Mouse (Mus musculus): ENCODE measurements around the gene Cmpk1. TPM values are rescaled to one million over a fixed set of nuclear protein-coding genes. Genes with fewer than 3 reads are reported as not detected.
A peak's percentile ranks its signal among the peaks of the same experiment; 100 is the strongest.

Gene Cmpk1
- polyA plus RNA-seq, 1 experiment from 2014 or later: 187 TPM

- Histone ChIP-seq H3K9ac (no peak overlapping the region), H3K9me3 (no peaks in the 10 kb centered on the region), H3K36me3 (replicated peaks) (no peaks in the 10 kb centered on the region), H3K4me1 (peaks cover 15% of the 10 kb centered on the region), H3K27ac (no peak overlapping the region), H3K27me3 (replicated peaks) (peaks cover 91% of the 10 kb centered on the region), H3K4me3 (no peak overlapping the region), H3K4me2 (no peak overlapping the region)
- ATAC-seq (replicated peaks): 0 out of 2 replicates have a peak, but pooled peaks have one; percentile 22
- WGBS: 2% methylated on average over 35 of the region's 35 CpGs
Observed at GRCm38 (mm10) chr4:114912705-114913593, 74.1 kb downstream of the Cmpk1 start.

GRCm38 (mm10) chr4:114909602-114910484 is 77.2 kb downstream of the Cmpk1 start:
- no peak for ATAC-seq (replicated peaks)
- WGBS: 1% methylated on average over 20 of the region's 20 CpGs
- Histone ChIP-seq H3K27me3 (replicated peaks) (peaks cover 95% of the 10 kb centered on the region), H3K4me2 (peak overlapping the region; percentile 52), H3K9ac (no peak overlapping the region), H3K4me1 (peaks cover 24% of the 10 kb centered on the region), H3K4me3 (peak overlapping the region; percentile 30), H3K27ac (no peak overlapping the region), H3K36me3 (replicated peaks) (no peaks in the 10 kb centered on the region), H3K9me3 (no peaks in the 10 kb centered on the region)

Other genes with a start within 250 kb of the Cmpk1 start
- not detected in 2 replicates for gene Gm12830, start 165.5 kb downstream of the Cmpk1 start, polyA plus RNA-seq (2015; fragmentation: Nextera tagmentation; extraction: Ambion mirVana)
- gene Foxd2, start 78.4 kb downstream of the Cmpk1 start, polyA plus RNA-seq (2015; fragmentation: Nextera tagmentation; extraction: Ambion mirVana): 0.46 and 0.88 TPM in 2 replicates
- 0.27 and 0.34 TPM in 2 replicates for gene Foxe3, start 61.2 kb downstream of the Cmpk1 start, polyA plus RNA-seq (2015; fragmentation: Nextera tagmentation; extraction: Ambion mirVana)
- 1.8 and 2.6 TPM in 2 replicates for gene Stil, start 12.9 kb upstream of the Cmpk1 start, polyA plus RNA-seq (2015; fragmentation: Nextera tagmentation; extraction: Ambion mirVana)
- 7.9 and 8.5 TPM in 2 replicates for gene Tal1, start 69.2 kb upstream of the Cmpk1 start, polyA plus RNA-seq (2015; fragmentation: Nextera tagmentation; extraction: Ambion mirVana)
- 3.0 and 3.8 TPM in 2 replicates for gene Pdzk1ip1, start 101.5 kb upstream of the Cmpk1 start, polyA plus RNA-seq (2015; fragmentation: Nextera tagmentation; extraction: Ambion mirVana)
- gene Cyp4x1, start 147.0 kb upstream of the Cmpk1 start, polyA plus RNA-seq (2015; fragmentation: Nextera tagmentation; extraction: Ambion mirVana): 10.7 and 11.0 TPM in 2 replicates

Data from midbrain, embryonic 15.5 days (tissue).